Mouse (Mus musculus) midbrain, postnatal 0 days (tissue): ENCODE measurements around the gene Rufy2. TPM values are rescaled to one million over a fixed set of nuclear protein-coding genes. Genes with fewer than 3 reads are reported as not detected.

Source experiments
- ATAC-seq: fragments of 200-750 bp; cut with Nextera tagmentation; 2 replicates; pipeline ENCODE4 v1.8.0; 2017; ENCODE audit warnings: moderate number of reproducible peaks, mild to moderate bottlenecking, moderate TSS enrichment, moderate library complexity; ENCODE audit not compliant: low FRiP score
- DNase-seq: peaks from one replicate; pipeline ENCODE4 v3.0.0-alpha.2; 2015; ENCODE audit warnings: low spot score
- H3K27ac ChIP-seq: fragments of 300-500 bp; sonication (generic); 2 replicates; pipeline ENCODE4 v1.5.1; 2014; ENCODE audit warnings: low read depth, mild to moderate bottlenecking, low read length, mixed read lengths
- H3K27me3 ChIP-seq: fragments of 300-500 bp; sonication (generic); 2 replicates; pipeline ENCODE4 v1.6.1; 2014; ENCODE audit warnings: low read length, control low read depth, mixed read lengths; ENCODE audit not compliant: insufficient read depth
- H3K36me3 ChIP-seq: fragments of 300-500 bp; sonication (generic); 2 replicates; pipeline ENCODE4 v1.6.1; 2014; ENCODE audit warnings: low read length, control low read depth, mixed read lengths; ENCODE audit not compliant: insufficient read depth
- H3K4me1 ChIP-seq: fragments of 300-500 bp; sonication (generic); 2 replicates; pipeline ENCODE4 v1.6.1; 2014; ENCODE audit warnings: mild to moderate bottlenecking, control low read depth, antibody characterized with exemption, low read length, mixed read lengths; ENCODE audit not compliant: insufficient read depth
- H3K4me2 ChIP-seq: fragments of 300-500 bp; sonication (generic); 2 replicates; pipeline ENCODE4 v1.6.1; 2014; ENCODE audit warnings: low read depth, mild to moderate bottlenecking, low read length, mixed read lengths; ENCODE audit not compliant: poor library complexity, severe bottlenecking
- H3K4me3 ChIP-seq: fragments of 300-500 bp; sonication (generic); 2 replicates; pipeline ENCODE4 v1.5.1; 2014; ENCODE audit warnings: low read depth, mild to moderate bottlenecking, low read length, moderate library complexity
- H3K9ac ChIP-seq: fragments of 300-500 bp; sonication (generic); replicated peaks from 2 replicates; pipeline ENCODE4 v1.6.1; 2014; ENCODE audit warnings: mild to moderate bottlenecking, low read length, moderate library complexity, mixed read lengths; ENCODE audit not compliant: poor library complexity, severe bottlenecking
- H3K9me3 ChIP-seq: fragments of 300-500 bp; sonication (generic); 2 replicates; pipeline ENCODE4 v1.6.1; 2016; ENCODE audit warnings: low read length, control low read depth
- CTCF ChIP-seq: IDR thresholded peaks from 2 replicates; pipeline ENCODE4 v1.5.1; 2016; ENCODE audit warnings: antibody characterized with exemption, mild to moderate bottlenecking
- WGBS: fragments of 180-500 bp; shearing (Covaris S2); extraction: QIAGEN DNeasy Blood & Tissue Kit; methylation state at CpG from one replicate; pipeline ENCODE4 v1.1.7; 2014; 5-methylcytosine and 5-hydroxymethylcytosine counted together
- polyA plus RNA-seq: library from polyadenylated mRNA; unstranded; fragments of >200 nt; fragmentation: Nextera tagmentation; extraction: Ambion mirVana; gene quantifications from 2 replicates; pipeline ENCODE4 v1.2.1, GENCODE M21; 2015
- total RNA-seq: library from RNA; depleted of rRNA; stranded (reverse); fragments of >200 nt; gene quantifications from 2 replicates; pipeline ENCODE4 v1.2.3, GENCODE M21; 2014

Rufy2 gene
- total and polyA plus RNA-seq, 2 experiments from 2014 or later = 34.5 to 65.5 TPM

GRCm38 (mm10) chr10:63004556-63004955 lies 24.5 kb downstream of the Rufy2 start:
- H3K4me2 ChIP-seq = no peak overlapping the region
- DNase-seq (no peak), ATAC-seq (no peak)
- no peak overlapping the region for H3K27ac ChIP-seq
- no peaks in the 10 kb centered on the region for H3K27me3 ChIP-seq
- no peaks in the 10 kb centered on the region for H3K9me3 ChIP-seq
- peaks cover 68% of the 10 kb centered on the region for H3K36me3 ChIP-seq
- no peak overlapping the region for H3K4me3 ChIP-seq
- H3K9ac ChIP-seq = no peak overlapping the region
- 92% methylated on average over 9 of the region's 9 CpGs for WGBS
- H3K4me1 ChIP-seq = no peaks in the 10 kb centered on the region
- no peak for TF ChIP-seq CTCF

- WGBS = 63% methylated on average over 3 of the region's 3 CpGs
- Histone ChIP-seq H3K4me2 (no peak overlapping the region), H3K4me1 (no peaks in the 10 kb centered on the region), H3K36me3 (peaks cover 56% of the 10 kb centered on the region), H3K4me3 (no peak overlapping the region), H3K27ac (no peak overlapping the region), H3K9me3 (no peaks in the 10 kb centered on the region), H3K9ac (no peak overlapping the region), H3K27me3 (no peaks in the 10 kb centered on the region)
- no peak; the same call in 1 of the 2 replicates for TF ChIP-seq CTCF
- DNase-seq (no peak), ATAC-seq (no peak)
Measured at GRCm38 (mm10) chr10:63008193-63008592, 28.2 kb downstream of the Rufy2 start.

GRCm38 (mm10) chr10:63010268-63010667 lies 30.2 kb downstream of the Rufy2 start:
- Histone ChIP-seq H3K9ac (no peak overlapping the region), H3K27me3 (no peaks in the 10 kb centered on the region), H3K4me1 (no peaks in the 10 kb centered on the region), H3K27ac (no peak overlapping the region), H3K4me3 (no peak overlapping the region), H3K4me2 (no peak overlapping the region), H3K36me3 (peaks cover 43% of the 10 kb centered on the region), H3K9me3 (no peaks in the 10 kb centered on the region)
- 82% methylated on average over 4 of the region's 4 CpGs for WGBS
- ATAC-seq (no peak), DNase-seq (no peak)
- TF ChIP-seq CTCF = no peak

- TF ChIP-seq CTCF = no peak
- H3K36me3 ChIP-seq = peaks cover 48% of the 10 kb centered on the region
- ATAC-seq (no peak), DNase-seq (no peak)
- no peak overlapping the region for H3K4me2 ChIP-seq
- WGBS = 86% methylated on average over 6 of the region's 6 CpGs
- no peaks in the 10 kb centered on the region for H3K9me3 ChIP-seq
- no peak overlapping the region for H3K4me3 ChIP-seq
- H3K4me1 ChIP-seq = no peaks in the 10 kb centered on the region
- no peak overlapping the region for H3K9ac ChIP-seq
- H3K27me3 ChIP-seq = no peaks in the 10 kb centered on the region
- no peak overlapping the region for H3K27ac ChIP-seq
Measured at GRCm38 (mm10) chr10:63011556-63011955, 31.5 kb downstream of the Rufy2 start.

GRCm38 (mm10) chr10:63013476-63013875 lies 33.5 kb downstream of the Rufy2 start:
- H3K36me3 ChIP-seq = peaks cover 40% of the 10 kb centered on the region
- no peaks in the 10 kb centered on the region for H3K27me3 ChIP-seq
- DNase-seq (no peak), ATAC-seq (no peak)
- H3K9me3 ChIP-seq = no peaks in the 10 kb centered on the region
- no peak overlapping the region for H3K4me2 ChIP-seq
- H3K9ac ChIP-seq = no peak overlapping the region
- no peak overlapping the region for H3K4me3 ChIP-seq
- no peak for TF ChIP-seq CTCF
- 78% methylated on average over 3 of the region's 3 CpGs for WGBS
- H3K4me1 ChIP-seq = no peaks in the 10 kb centered on the region
- H3K27ac ChIP-seq = no peak overlapping the region

GRCm38 (mm10) chr10:63014168-63014567 lies 34.1 kb downstream of the Rufy2 start:
- Histone ChIP-seq H3K27ac (no peak overlapping the region), H3K36me3 (peaks cover 40% of the 10 kb centered on the region)

More at GRCm38 (mm10) chr10:63014168-63014567, 34.1 kb downstream of the Rufy2 start:
- WGBS = 86% methylated on average over 9 of the region's 9 CpGs
- Histone ChIP-seq H3K4me1 (no peaks in the 10 kb centered on the region), H3K4me3 (no peak overlapping the region), H3K9me3 (no peaks in the 10 kb centered on the region), H3K27me3 (no peaks in the 10 kb centered on the region), H3K4me2 (no peak overlapping the region), H3K9ac (no peak overlapping the region)
- no peak for TF ChIP-seq CTCF
- ATAC-seq = no peak
- DNase-seq = no peak
